Mouse (Mus musculus): Measurements from ENCODE around the gene Scd2. TPM values are rescaled to one million over a fixed set of nuclear protein-coding genes. Genes with fewer than 3 reads are reported as not detected.
A peak's percentile ranks its signal among the peaks of the same experiment; 100 is the strongest.

Gene Scd2
- polyA plus RNA-seq, 2 experiments, result 80.4 to 84.0 TPM

GRCm38 (mm10) chr19:44310814-44311213 lies 17.3 kb downstream of the Scd2 start:
- no peak overlapping the region for H3K4me3 ChIP-seq (ENCODE audit: insufficient read depth in 1 of 2, low read depth in 2 of 2, low read length in 2 of 2)
- WGBS (ENCODE audit: insufficient replicate concordance), result 58% methylated on average over 5 of the region's 5 CpGs
- ATAC-seq (ENCODE audit: insufficient read depth), result no peak
- no peak overlapping the region for H3K4me2 ChIP-seq (ENCODE audit: low read depth)
- no peaks in the 10 kb centered on the region for H3K9me3 ChIP-seq (ENCODE audit: control insufficient read depth, low read length)
- no peak overlapping the region for H3K9ac ChIP-seq (replicated peaks)
- peaks cover 5 to 18% of the 10 kb centered on the region in 2 experiments for H3K4me1 ChIP-seq (replicated peaks; ENCODE audit: control insufficient read depth in 2 of 2, insufficient read depth in 2 of 2, low read length in 1 of 2)
- TF ChIP-seq CTCF (IDR thresholded peaks at IDR 0.05; ENCODE audit: low read depth), result no peak
- TF ChIP-seq EP300 (IDR thresholded peaks at IDR 0.05; ENCODE audit: low read depth), result no peak
- no peak for DNase-seq (ENCODE audit: low read depth in 3 of 3, low spot score in 3 of 3)
- H3K27me3 ChIP-seq (ENCODE audit: control insufficient read depth, insufficient read depth, low read length), result no peaks in the 10 kb centered on the region
- peaks cover 13% of the 10 kb centered on the region for H3K36me3 ChIP-seq (replicated peaks; ENCODE audit: control insufficient read depth, insufficient read depth, low read depth)
- no peak overlapping the region for H3K27ac ChIP-seq

GRCm38 (mm10) chr19:44311306-44312006 lies 18.0 kb downstream of the Scd2 start:
- ATAC-seq (ENCODE audit: insufficient read depth) (no peak), DNase-seq (ENCODE audit: low read depth in 3 of 3, low spot score in 3 of 3) (no peak)
- no peak overlapping the region for H3K4me2 ChIP-seq (ENCODE audit: low read depth)
- H3K9ac ChIP-seq (replicated peaks), result no peak overlapping the region
- no peaks in the 10 kb centered on the region for H3K27me3 ChIP-seq (ENCODE audit: control insufficient read depth, insufficient read depth, low read length)
- H3K4me3 ChIP-seq (ENCODE audit: insufficient read depth in 1 of 2, low read depth in 2 of 2, low read length in 2 of 2), result no peak overlapping the region
- peaks cover 5 to 18% of the 10 kb centered on the region in 2 experiments for H3K4me1 ChIP-seq (replicated peaks; ENCODE audit: control insufficient read depth in 2 of 2, insufficient read depth in 2 of 2, low read length in 1 of 2)
- no peaks in the 10 kb centered on the region for H3K9me3 ChIP-seq (ENCODE audit: control insufficient read depth, low read length)
- TF ChIP-seq EP300 (IDR thresholded peaks at IDR 0.05; ENCODE audit: low read depth), result no peak
- TF ChIP-seq CTCF (IDR thresholded peaks at IDR 0.05; ENCODE audit: low read depth), result no peak
- no peak overlapping the region for H3K27ac ChIP-seq
- 73% methylated on average over 8 of the region's 8 CpGs for WGBS (ENCODE audit: insufficient replicate concordance)
- H3K36me3 ChIP-seq (replicated peaks; ENCODE audit: control insufficient read depth, insufficient read depth, low read depth), result peaks cover 7% of the 10 kb centered on the region

GRCm38 (mm10) chr19:44312007-44312360 lies 18.5 kb downstream of the Scd2 start:
- Histone ChIP-seq H3K27ac (no peak overlapping the region), H3K27me3 (ENCODE audit: control insufficient read depth, insufficient read depth, low read length) (no peaks in the 10 kb centered on the region), H3K36me3 (replicated peaks; ENCODE audit: control insufficient read depth, insufficient read depth, low read depth) (peaks cover 4% of the 10 kb centered on the region; the same call in 1 of the 2 replicates), H3K9me3 (ENCODE audit: control insufficient read depth, low read length) (no peaks in the 10 kb centered on the region), H3K9ac (replicated peaks) (no peak overlapping the region), H3K4me3 (ENCODE audit: insufficient read depth in 1 of 2, low read depth in 2 of 2, low read length in 2 of 2) (no peak overlapping the region), H3K4me2 (ENCODE audit: low read depth) (no peak overlapping the region), H3K4me1 (replicated peaks; ENCODE audit: control insufficient read depth in 2 of 2, insufficient read depth in 2 of 2, low read length in 1 of 2) (peaks cover 5 to 20% of the 10 kb centered on the region in 2 experiments)
- TF ChIP-seq CTCF (IDR thresholded peaks at IDR 0.05; ENCODE audit: low read depth) (no peak), EP300 (IDR thresholded peaks at IDR 0.05; ENCODE audit: low read depth) (no peak)
- ATAC-seq (ENCODE audit: insufficient read depth) (no peak), DNase-seq (ENCODE audit: low read depth in 3 of 3, low spot score in 3 of 3) (no peak)
- 32% methylated on average over 4 of the region's 4 CpGs for WGBS (ENCODE audit: insufficient replicate concordance)

DNA sequence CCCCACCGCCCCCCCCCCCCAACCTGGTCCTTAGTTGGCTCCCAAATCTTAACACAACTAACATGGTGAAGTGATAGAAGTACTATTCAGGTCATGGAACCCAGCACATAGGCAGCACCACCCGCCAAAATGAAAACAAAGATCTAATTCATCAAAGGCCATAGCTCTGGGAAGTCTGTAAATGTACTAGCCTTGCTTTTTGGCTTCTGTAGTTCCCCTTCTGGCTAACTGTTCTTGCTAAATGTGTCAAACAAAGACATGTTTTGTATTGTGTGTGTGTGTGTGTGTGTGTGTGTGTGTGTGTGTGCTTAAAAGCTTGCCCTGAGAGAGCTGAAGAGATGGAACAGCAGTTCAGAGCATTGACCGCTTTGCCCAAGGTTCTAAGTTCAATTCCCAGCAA lies 19.6 kb downstream of the Scd2 start:
- no peak overlapping the region for H3K4me3 ChIP-seq (ENCODE audit: insufficient read depth in 1 of 2, low read depth in 2 of 2, low read length in 2 of 2)
- no peaks in the 10 kb centered on the region for H3K9me3 ChIP-seq (ENCODE audit: control insufficient read depth, low read length)
- no peak overlapping the region for H3K27ac ChIP-seq
- peaks cover 5 to 20% of the 10 kb centered on the region in 2 experiments for H3K4me1 ChIP-seq (replicated peaks; ENCODE audit: control insufficient read depth in 2 of 2, insufficient read depth in 2 of 2, low read length in 1 of 2)
- H3K36me3 ChIP-seq (replicated peaks; ENCODE audit: control insufficient read depth, insufficient read depth, low read depth), result no peaks in the 10 kb centered on the region; the same call in 1 of the 2 replicates
- TF ChIP-seq CTCF (IDR thresholded peaks at IDR 0.05; ENCODE audit: low read depth) (no peak), EP300 (IDR thresholded peaks at IDR 0.05; ENCODE audit: low read depth) (no peak)
- no peak for ATAC-seq (ENCODE audit: insufficient read depth)
- no peak overlapping the region for H3K9ac ChIP-seq (replicated peaks)
- no peak overlapping the region for H3K4me2 ChIP-seq (ENCODE audit: low read depth)
- no peaks in the 10 kb centered on the region for H3K27me3 ChIP-seq (ENCODE audit: control insufficient read depth, insufficient read depth, low read length)
- 72% methylated on average over 3 of the region's 3 CpGs for WGBS (ENCODE audit: insufficient replicate concordance)
- no peak for DNase-seq (ENCODE audit: low read depth in 3 of 3, low spot score in 3 of 3)

DNA sequence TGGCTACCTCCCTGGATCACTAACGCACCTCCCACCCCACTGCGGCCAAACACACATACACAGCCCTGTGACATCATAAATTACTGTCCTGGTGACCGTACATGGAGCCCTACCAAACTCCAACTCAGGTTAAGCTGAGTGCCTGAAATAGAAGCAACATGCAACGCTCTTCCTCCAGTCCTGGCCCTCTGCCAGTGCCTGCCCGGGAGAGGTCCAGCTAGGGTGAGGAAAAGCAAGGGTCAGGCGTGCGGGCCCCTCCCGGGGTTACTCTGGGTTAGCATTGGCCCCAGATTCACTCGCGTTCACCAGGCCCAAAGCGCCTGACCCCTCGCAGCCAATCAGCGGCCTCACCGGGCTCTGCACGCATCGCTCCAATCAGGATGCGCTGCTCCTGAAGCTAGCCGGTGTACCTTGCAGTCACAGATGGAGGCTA lies 20.9 kb downstream of the Scd2 start:
- Histone ChIP-seq H3K9ac (replicated peaks) (peak overlapping the region; percentile 29; the same call in 1 of the 2 replicates), H3K4me3 (ENCODE audit: insufficient read depth in 1 of 2, low read depth in 2 of 2, low read length in 2 of 2) (peak overlapping the region; percentile 54 to 62), H3K9me3 (ENCODE audit: control insufficient read depth, low read length) (no peaks in the 10 kb centered on the region), H3K27me3 (ENCODE audit: control insufficient read depth, insufficient read depth, low read length) (no peaks in the 10 kb centered on the region), H3K36me3 (replicated peaks; ENCODE audit: control insufficient read depth, insufficient read depth, low read depth) (no peaks in the 10 kb centered on the region), H3K4me2 (ENCODE audit: low read depth) (peak overlapping the region; percentile 78), H3K27ac (no peak overlapping the region), H3K4me1 (replicated peaks; ENCODE audit: control insufficient read depth in 2 of 2, insufficient read depth in 2 of 2, low read length in 1 of 2) (peaks cover 5 to 20% of the 10 kb centered on the region in 2 experiments)
- ATAC-seq (ENCODE audit: insufficient read depth) (peak; percentile 90), DNase-seq (ENCODE audit: low read depth in 3 of 3, low spot score in 3 of 3) (peak in 1 of 3 experiments; percentile 54)
- WGBS (ENCODE audit: insufficient replicate concordance), result 5% methylated on average over 18 of the region's 18 CpGs
- no peak for TF ChIP-seq EP300 (IDR thresholded peaks at IDR 0.05; ENCODE audit: low read depth)
- TF ChIP-seq CTCF (IDR thresholded peaks at IDR 0.05; ENCODE audit: low read depth), result no peak

All from liver, embryonic 14.5 days (tissue).